Mouse (Mus musculus) ES-Bruce4 (cell line): Measurements from ENCODE around the gene Qrfpr.

ENCODE experiments used
- CTCF ChIP-seq: IDR thresholded peaks from one replicate; pipeline ENCODE4 v1.8.1; 2011; ENCODE audit warnings: low read depth, low read length
- EP300 ChIP-seq: IDR thresholded peaks from 2 replicates; pipeline ENCODE4 v1.6.1; 2011; ENCODE audit warnings: low read depth, low read length; ENCODE audit not compliant: insufficient read depth
- POLR2A ChIP-seq: IDR thresholded peaks from one replicate; pipeline ENCODE4 v1.8.1; 2011; ENCODE audit warnings: low read length; ENCODE audit not compliant: insufficient read depth

GRCm38 (mm10) chr3:36155268-36155667, 66.8 kb downstream of the Qrfpr start:
- TF ChIP-seq CTCF (no peak), POLR2A (no peak), EP300 (no peak)
